Mouse (Mus musculus): Measurements from ENCODE around the gene Arhgef18.

Arhgef18 gene

DNA sequence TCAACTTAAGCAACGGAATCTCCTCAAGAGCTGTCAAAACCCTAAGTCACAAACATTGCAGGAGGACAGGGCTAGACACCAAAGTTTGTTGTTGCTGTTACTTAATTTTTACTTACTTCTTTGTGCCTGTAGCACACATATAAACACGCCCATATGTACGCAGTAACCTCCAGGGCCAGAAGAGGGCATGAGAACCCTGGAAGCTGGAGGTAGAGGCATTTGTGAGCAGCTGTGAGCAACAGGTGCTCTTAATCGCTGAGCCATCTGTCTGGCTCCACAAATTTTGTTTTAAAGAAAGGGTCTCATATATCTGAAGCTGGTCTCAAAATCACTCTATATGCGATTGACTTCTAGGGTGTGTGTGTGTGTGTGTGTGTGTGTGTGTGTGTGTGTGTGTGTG, 71.5 kb downstream of the Arhgef18 start:
- no peak for DNase-seq

- DNase-seq: peak; percentile 86
Measured at GRCm38 (mm10) chr8:3467006-3467885, 74.4 kb downstream of the Arhgef18 start, which contains the start of gene Pex11g. Gene Pex11g, minus strand, starts transcription at chr8:3467680.

DNA sequence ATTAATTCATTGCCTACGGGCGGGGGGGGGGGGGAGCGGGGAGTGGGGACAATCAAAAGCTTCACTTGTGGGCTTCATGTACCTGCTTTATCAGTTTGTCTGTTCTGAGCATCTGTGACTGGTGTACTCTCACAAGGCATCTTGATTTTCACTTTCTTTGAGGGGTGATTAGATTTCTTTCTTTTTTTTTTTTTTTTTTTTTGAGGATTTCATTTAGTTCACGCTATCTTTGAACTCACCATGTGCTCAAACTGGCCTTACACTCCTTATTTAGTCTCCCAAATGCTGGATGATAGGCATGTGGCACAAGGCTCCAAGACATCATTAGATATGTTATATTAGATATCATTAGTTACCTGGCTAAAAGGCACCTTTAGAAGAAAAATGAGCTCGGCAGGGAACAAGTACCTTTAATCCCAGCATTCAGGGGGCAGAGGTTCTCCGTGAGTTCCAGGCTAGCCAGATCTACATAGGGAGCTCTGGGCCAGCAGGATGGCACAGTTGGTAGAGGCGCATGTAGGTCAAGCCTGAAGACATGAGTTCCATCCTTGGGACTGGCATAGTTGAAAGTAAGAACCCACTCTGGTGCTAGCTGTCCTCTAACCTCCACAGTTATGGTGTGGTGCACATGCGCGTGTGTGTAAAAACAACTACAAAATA, 75.2 kb downstream of the Arhgef18 start:
- no peak for DNase-seq

- no peak for DNase-seq
Measured at GRCm38 (mm10) chr8:3468838-3469237, 76.0 kb downstream of the Arhgef18 start.

- no peak for DNase-seq
Measured at GRCm38 (mm10) chr8:3470562-3470961, 77.8 kb downstream of the Arhgef18 start, which contains the start of gene Tex45. Gene Tex45, plus strand, starts transcription at chr8:3470862.

DNA sequence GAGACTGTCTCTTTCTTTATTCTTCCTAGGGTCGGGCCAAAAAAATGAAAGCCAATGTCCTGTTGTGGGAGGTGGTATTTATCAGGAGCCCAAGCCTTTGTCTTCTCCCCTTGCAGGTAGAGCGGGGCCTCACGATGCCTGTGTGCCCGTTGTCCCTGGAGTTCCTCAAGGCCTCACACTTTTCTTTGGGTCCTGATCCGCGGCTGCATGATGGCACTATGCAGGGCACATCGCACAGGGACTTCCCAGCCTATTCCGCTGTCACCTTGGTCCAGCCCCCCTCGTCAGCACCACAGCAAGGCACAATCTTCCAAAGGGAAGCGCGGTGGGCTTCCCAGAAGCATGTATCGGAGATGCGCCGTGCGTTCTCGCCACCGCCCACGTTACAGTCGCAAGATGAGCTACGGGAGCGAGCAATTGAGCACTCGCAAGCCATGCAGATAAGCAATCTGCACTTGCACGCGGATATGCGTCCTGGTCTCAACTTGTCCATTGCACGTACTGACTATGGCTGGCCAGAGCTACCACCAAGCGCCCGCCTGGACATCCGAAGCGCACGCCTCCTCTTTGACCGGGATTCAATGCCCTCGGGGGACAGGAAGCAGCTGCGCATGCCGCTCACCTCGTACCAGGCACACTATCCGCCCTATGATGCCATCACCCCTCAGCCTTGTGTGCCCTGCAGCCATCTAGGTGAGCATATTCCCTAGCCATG, 83.1 kb downstream of the Arhgef18 start:
- DNase-seq: no peak

DNA sequence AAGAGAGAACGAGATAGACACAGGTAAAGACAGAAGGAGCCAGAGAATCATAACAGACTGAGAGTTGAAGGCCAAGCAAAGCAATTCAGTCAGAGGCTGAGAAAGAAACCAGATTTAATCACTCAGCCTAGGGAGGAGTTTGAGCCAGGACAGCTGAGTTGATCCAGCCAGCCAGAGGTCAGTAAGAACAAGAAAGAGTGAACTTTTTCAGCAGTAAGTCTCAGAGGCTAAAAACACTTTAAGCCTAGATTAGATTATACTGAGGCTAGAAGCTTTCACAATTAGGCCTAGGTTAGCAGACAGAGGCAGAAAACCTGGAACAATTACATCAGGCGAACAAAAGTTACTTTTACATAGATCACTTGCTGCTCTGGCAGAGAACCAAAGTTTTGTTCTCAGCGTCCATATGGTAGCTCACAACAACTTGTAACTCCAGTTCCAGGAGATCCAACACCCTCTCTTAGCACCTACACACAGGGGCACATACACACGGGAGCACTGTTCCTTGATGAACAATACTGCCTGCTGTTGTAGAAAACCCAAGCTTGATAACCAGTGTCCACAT, 87.5 kb downstream of the Arhgef18 start:
- DNase-seq: no peak

GRCm38 (mm10) chr8:3481605-3482004, 88.8 kb downstream of the Arhgef18 start:
- no peak for DNase-seq

DNA sequence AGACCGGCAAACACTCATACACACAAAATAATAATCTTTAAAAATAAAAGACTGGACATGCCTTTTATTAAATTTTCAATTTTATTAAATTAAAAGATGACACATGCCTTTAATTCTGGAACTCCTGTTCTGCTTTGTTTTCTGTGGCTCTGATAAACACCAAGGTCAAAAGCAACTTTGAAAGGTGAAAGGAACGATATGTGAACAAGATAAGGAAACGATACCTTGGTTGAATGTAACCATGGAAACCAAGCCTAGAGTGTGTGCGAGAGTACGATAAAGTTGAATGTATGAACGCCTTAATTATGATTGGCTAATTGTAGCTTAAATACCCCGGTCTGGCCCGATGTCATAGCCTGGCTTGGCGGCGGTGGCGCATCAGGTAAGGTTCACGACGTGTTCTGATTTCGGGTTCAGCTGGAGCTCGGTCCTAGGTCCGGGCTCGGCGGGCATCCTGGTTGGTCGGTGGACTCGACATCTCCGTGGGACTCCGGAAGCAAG, 89.5 kb downstream of the Arhgef18 start:
- no peak for DNase-seq

DNA sequence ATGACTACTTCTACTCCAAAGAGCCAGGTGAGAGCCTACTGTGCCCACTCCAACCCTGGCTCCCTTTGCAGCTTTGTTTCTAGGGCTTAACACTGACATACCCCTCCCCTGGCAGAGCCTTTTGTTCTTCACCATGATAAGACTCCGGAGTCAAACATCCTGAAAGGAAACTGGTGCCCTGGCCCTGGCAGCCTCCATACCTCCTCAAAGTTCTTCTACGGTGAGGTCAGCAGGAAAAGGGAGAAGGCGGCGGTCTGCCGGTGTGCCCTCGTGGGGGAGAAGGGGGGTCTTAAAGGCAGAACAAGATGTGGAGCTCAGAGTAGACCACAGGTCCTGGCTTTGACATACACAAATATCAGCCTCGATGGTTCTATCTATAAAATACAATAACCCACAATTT, 90.7 kb downstream of the Arhgef18 start:
- DNase-seq: no peak

GRCm38 (mm10) chr8:3485192-3485591, 92.4 kb downstream of the Arhgef18 start:
- no peak for DNase-seq

DNA sequence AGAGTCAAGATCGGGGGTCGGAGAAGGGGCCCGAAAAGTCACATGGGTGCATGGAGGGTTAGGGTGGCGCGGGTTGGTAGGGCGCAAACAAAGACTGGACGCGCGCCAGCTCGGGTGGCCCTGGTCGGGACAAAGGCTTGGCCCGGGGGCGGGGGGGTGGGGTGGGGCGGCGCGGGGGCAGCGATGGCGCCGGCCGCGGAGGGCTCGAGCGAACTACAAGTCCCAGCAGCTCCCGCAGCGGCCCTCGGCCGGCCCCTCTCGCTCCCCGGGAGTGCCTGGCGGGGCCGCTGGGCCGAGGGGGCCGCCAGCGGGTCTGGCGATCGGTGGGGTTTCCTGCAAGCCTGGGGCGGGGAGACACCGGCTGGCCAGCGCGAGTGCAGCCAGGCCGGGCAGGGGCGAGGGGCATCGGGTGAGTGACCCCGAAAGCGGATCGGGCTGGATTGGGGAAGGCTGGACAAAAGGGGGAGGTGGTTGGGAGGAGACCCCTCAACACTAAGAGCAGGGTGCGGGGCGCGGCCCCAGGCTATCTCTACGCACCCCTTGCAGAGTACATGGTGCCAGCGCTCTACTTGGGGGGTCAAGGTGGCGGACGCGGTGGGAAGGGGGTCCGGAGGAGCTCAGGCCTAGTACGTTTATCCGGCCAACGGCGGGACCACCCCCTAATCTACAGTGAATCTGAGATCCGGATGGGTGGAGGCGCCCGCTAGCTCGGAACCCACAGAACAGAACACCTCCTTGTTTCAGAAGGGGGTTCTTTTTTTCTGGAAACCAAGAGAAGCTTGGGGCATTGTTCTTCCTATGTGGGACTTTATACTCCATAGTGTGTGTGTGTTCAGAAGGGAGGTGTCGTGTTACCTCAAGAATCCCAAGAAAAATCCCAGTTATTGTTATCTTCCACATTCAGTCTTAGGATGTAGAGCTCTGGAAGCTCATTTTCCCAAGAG, 100.4 kb downstream of the Arhgef18 start, which contains the start of gene Zfp358:
Zfp358 (plus strand) TSS at position 238 of the 944 bp plus-strand sequence.
- DNase-seq: peak; percentile 80

- no peak for DNase-seq
Measured at GRCm38 (mm10) chr8:3493845-3494208, 101.0 kb downstream of the Arhgef18 start.

DNA sequence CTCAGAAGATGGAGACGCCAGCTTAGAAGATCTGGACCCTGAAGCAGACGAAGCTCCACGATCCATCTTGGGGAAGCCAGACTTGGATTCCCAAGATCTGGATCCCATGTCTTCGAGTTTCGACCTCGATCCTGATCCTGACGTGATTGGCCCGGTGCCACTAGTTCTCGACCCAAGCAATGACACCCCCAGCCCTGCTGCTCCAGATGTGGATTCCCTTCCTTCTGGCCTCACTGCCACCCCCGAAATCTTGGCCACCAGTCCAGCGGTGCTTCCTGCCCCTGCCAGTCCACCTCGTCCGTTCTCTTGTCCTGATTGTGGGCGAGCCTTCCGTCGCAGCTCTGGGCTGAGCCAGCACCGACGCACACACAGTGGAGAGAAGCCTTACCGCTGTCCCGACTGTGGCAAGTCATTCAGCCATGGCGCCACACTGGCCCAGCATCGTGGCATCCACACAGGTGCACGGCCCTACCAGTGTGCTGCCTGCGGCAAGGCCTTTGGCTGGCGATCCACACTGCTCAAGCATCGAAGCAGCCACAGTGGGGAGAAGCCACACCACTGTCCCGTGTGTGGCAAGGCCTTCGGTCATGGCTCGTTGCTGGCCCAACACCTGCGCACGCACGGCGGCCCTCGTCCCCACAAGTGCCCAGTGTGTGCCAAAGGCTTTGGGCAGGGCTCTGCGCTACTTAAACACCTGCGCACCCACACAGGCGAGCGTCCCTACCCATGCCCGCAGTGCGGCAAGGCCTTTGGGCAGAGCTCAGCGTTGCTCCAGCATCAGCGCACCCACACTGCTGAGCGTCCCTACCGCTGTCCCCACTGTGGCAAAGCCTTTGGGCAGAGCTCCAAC, 103.0 kb downstream of the Arhgef18 start:
- DNase-seq: peak; percentile 30

GRCm38 (mm10) chr8:3496428-3496748, 103.6 kb downstream of the Arhgef18 start:
- DNase-seq: no peak

GRCm38 (mm10) chr8:3498583-3498982, 105.8 kb downstream of the Arhgef18 start:
- no peak for DNase-seq

DNA sequence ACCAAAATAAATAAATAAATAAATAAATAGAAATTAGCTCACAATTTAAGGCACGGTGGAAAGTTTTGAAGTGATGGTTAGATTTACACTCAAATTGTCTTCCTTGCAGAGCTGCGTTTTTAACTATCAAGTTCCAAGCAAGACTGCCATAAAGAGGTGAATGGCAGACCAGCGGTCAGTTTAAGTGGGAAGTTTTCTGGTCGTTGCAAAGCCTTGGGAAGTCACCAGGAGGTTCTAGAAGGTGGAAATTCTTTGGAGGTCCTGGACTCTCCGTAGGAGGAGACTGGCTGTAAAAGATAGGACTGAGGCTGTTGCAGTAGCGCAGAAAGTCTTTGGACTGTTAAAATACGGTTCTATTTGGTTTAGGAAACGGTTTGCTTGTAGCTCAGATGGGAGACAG, 106.9 kb downstream of the Arhgef18 start:
- no peak for DNase-seq

DNA sequence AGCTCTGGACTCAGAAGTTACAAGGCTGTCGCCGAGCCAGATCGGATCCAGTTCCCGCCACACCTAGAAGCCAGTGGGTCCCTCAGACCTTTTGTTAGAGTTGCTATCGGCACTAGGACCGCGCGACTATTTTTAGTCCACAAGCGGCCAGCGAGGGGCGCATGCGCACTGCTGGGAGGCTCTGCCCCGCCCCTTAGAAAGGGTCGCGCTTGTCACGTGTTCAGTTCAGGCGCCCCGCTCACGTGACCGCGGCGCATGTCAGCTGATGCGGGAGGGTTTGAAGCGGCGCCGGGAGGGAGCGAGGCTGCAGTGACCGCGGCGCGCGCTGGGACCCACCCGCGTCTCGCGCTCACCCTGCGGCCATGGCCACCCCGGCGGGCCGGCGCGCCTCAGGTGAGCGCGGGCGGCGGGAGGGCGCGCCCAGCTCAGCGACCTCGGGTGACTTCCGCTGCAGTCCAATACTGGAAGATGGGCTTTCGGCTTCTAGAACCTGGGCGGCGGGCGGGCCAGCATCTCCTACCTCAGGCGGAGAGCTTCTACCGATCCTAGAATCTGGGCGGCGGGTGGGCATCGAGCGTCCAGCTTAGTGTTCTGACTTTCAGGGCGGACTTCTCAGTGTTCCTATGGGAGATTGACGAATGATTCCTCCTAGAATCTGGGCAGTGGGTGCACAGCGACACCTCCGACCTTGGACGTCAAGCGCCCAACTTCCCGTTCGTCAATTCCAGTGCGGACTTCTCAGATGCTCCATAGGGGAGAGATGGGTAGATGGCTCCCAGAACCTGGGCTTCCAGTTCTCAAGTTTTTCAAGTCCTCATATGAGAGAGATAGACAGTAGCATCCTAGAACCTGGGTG, 107.7 kb downstream of the Arhgef18 start, which contains the start of gene Mcoln1:
Mcoln1 (plus strand) TSS at position 223 of the 856 bp plus-strand sequence.
- peak; percentile 97 for DNase-seq

GRCm38 (mm10) chr8:3502217-3502616, 109.4 kb downstream of the Arhgef18 start:
- no peak for DNase-seq
